Mouse (Mus musculus) adrenal gland (tissue): Measurements from ENCODE around the gene Rasal3.

Experiments
- intact Hi-C: fragments of 180-260 bp; cut with DNase I; formaldehyde crosslinking; loops from one replicate; pipeline ENCODE4 v1.15.1; 2025
- microRNA-seq, 2 experiments: library from miRNA; unstranded; fragments of <30 nt; microRNA quantifications; one replicate each; pipeline ENCODE4; 2019

The Rasal3 gene

DNA sequence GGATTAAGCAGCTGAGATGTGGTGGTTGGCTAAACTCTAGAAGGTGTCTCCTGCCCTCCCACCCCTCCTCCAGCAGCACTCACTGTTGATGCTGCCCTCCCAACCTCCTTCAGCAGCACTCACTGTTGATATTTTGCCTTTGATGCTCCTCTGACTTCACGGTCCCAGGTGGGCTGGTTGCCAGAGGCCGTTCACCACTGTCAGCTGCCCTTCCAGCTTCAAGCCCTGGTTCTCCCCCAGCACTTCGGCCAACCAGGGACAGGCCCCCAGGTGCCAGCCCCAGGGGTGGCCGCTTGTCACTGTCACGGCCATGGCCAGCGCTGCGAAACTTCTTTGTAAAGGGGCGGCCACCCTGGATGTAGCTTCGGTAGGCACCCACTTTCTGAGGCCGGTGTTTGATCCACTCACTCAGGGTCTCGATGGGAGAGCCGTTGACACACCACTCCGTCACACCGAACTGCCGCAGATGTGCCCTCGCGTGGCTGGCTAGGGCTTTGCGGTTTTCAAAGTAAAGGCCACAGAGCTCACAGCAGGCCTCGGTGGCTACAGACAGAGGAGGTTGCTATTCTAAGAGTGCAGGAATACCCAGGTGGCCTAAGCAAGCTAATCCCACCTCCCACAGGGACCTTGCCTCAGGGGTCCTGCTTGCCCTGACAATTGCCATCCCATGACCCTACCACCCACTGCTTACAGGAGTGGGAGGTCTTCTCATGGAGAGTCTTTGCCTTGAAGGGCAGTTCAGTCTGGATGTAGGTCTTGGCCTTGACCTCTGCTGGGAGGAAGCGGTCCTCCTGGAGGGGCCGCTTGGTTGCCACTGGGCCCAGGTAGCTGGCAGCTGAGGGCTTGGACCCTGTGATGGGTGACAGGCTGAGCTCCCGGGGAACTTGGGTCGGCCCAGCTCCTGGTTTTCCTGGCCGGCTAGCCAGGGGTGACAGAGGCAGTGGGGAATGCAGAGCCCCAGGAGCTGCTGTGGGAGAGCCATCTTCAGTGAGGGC is 46.3 kb downstream of the Rasal3 start:
- intact Hi-C loops, result no loop called here

- intact Hi-C loops, result no loop called here
Measured at GRCm38 (mm10) chr17:32356281-32356680, 47.1 kb downstream of the Rasal3 start.

GRCm38 (mm10) chr17:32355031-32355430 is 48.4 kb downstream of the Rasal3 start:
- intact Hi-C loops, result no loop called here

- intact Hi-C loops, result loop anchor here (5.0 kb wide), 1 partner anchor 33 kb away; the partner anchor contains the start of gene Wiz
Measured at GRCm38 (mm10) chr17:32354211-32354610, 49.2 kb downstream of the Rasal3 start.

GRCm38 (mm10) chr17:32353696-32354095 is 49.7 kb downstream of the Rasal3 start:
- intact Hi-C loops, result loop anchor here (5.0 kb wide), 1 partner anchor 34 kb away; the partner anchor contains the start of gene Wiz

DNA sequence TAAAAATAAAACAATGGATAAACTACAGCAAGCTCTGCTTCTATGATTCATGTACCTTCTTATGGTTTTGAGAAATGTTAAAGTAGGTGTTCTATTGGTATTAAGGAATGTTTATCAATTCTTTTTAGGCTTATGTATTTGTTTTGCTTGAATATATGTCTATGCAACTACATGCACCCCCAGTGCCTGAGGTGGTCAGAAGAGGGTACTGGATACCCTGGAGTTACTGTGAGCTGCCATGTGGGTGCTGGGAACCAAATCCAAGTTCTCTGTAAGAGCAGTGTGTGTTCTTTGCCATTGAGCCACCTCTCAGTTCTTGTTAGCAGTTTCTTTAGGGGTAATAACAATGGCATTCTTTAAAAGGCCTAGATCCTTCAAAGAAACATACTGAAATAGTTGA is 51.7 kb downstream of the Rasal3 start:
- intact Hi-C loops, result loop anchor here (5.0 kb wide), 1 partner anchor 36 kb away; the partner anchor contains the start of gene Wiz

GRCm38 (mm10) chr17:32351269-32351668 is 52.1 kb downstream of the Rasal3 start:
- intact Hi-C loops, result loop anchor here (5.0 kb wide), 1 partner anchor 36 kb away; the partner anchor contains the start of gene Wiz

GRCm38 (mm10) chr17:32350382-32350983 is 52.9 kb downstream of the Rasal3 start, which contains the start of gene Akap8l:
Gene Akap8l (minus strand): TSS chr17:32350607.
- intact Hi-C loops, result loop anchor here (5.0 kb wide), 1 partner anchor 37 kb away; the partner anchor contains the start of gene Wiz

DNA sequence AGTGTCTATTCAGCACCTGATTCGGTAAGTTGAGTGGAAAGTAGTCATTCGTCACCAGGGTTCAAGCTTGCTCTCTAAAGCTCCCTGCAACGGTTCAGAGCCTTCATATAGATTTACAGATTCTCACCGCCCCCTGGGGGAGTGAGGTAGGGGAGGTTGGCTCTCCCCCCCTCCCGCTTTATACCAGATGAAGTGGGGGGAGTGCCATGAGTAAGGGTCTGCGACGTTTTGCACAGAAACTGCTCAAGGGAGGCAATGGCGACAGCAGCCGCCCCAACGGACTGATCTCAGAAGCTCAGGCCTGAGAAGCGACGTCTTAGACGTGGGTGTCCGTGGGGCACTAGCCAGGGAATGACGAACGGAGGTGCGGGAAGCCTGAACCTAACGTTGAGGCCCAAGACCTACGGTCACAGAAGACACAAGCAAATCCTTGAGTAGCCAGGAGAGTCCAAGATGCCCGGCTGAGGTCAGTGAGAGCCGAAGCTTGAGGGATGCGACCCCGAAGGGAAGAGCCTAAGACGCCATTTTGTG is 53.5 kb downstream of the Rasal3 start:
- intact Hi-C loops, result loop anchor here (2.0 to 5.0 kb wide), 3 partner anchors 37 to 142 kb away; partner anchors contain the start of gene Wiz

DNA sequence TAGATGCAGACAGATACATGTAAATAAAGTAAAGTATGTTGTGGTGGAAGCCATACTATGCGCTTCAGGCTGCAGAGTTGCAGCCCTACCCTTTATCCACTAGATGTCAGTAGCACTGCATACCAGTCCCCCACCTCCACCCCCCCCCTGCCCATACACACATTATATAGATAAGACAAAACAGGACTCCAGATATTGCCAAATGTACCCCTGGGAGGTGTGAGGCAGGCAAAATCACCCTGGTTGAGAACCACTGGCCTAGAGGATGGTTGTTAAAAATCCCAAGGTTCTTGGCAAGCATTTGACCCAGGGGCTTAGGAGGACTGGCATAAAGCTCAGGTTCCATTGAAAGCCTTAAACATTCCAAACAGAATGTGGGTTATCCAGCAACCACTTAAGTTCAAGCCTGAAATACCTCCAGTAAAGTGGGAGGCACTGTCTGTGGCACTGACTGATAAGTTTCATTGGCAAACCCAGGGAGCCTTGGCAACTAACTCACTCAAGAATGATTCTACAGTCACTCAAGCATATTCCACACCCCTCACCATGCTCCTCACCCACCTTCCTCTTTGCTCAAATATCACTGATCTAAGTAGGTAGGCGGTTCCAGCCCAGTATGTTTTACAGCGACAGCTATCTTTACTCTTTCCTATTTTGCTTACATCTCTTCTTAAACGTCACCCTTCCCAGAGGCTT is 54.2 kb downstream of the Rasal3 start:
- intact Hi-C loops, result loop anchor here (2.0 to 5.0 kb wide), 2 partner anchors 84 to 143 kb away; no protein-coding TSS in a partner anchor

GRCm38 (mm10) chr17:32348406-32348805 is 55.0 kb downstream of the Rasal3 start:
- intact Hi-C loops, result loop anchor here (2.0 to 5.0 kb wide), 2 partner anchors 84 to 144 kb away; no protein-coding TSS in a partner anchor

- intact Hi-C loops, result no loop called here
Measured at GRCm38 (mm10) chr17:32341102-32341501, 62.3 kb downstream of the Rasal3 start.

Small RNAs within 50 kb of the gene (microRNA-seq; reads per million reads assigned to microRNA genes)
- 0 to 0.12 reads per million in 2 experiments for gene Gm22201
